Mouse (Mus musculus): ENCODE data around the gene Nup93. TPM values are rescaled to one million over a fixed set of nuclear protein-coding genes. Genes with fewer than 3 reads are reported as not detected.

Gene Nup93
- polyA plus RNA-seq, 1 experiment from 2014 or later: 118 TPM

DNA sequence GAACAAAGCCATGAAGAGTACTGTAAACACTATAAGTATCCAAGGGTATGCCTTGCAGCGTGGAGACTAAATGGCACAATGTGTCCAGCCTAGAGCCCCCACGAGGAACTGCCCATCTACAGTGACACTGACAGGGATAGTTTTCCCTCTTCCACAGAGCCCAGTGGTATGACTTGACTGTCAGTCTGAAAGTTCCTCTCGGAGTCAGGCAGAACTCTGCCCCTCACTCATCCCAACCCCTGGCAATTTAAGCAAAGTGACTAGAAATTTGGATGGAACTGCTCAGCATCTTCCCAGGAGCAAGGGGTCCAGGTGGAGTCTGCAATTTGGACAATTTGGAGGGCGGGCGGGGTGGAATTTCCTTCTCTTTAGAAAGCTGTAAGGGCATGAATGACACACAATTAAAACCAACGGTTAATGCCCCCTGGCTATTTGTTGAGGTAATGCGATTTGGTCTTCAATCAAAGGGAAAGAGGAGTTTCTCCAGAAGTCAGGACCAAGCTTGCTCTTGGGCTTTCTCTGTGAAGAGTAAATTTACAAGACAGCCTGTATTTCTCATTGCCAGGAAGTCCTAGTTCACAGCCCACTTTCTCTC lies 39.6 kb upstream of the Nup93 start:
- no peak overlapping the region for H3K4me3 ChIP-seq (ENCODE audit: low read depth, low read length)
- H3K9me3 ChIP-seq (ENCODE audit: control insufficient read depth, low read length): no peaks in the 10 kb centered on the region
- no peak overlapping the region for H3K27ac ChIP-seq (ENCODE audit: low read depth, low read length)
- H3K4me1 ChIP-seq (ENCODE audit: control insufficient read depth, insufficient read depth, low read length): peaks cover 20% of the 10 kb centered on the region
- H3K27me3 ChIP-seq (ENCODE audit: control insufficient read depth, insufficient read depth, low read length): peaks cover 82% of the 10 kb centered on the region
- no peak for ATAC-seq (ENCODE audit: low FRiP score)
- H3K36me3 ChIP-seq (ENCODE audit: control insufficient read depth, insufficient read depth, low read length): no peaks in the 10 kb centered on the region
- no peak overlapping the region for H3K9ac ChIP-seq (ENCODE audit: low read length)
- H3K4me2 ChIP-seq: no peak overlapping the region
- WGBS: 26% methylated on average over 7 of the region's 7 CpGs
- peak; percentile 84 for DNase-seq (ENCODE audit: low spot score, missing footprints)

GRCm38 (mm10) chr8:94177716-94178390 lies 36.5 kb upstream of the Nup93 start:
- DNase-seq (ENCODE audit: low spot score, missing footprints) (peak; percentile 85), ATAC-seq (ENCODE audit: low FRiP score) (no peak)
- no peaks in the 10 kb centered on the region for H3K9me3 ChIP-seq (ENCODE audit: control insufficient read depth, low read length)
- H3K4me2 ChIP-seq: no peak overlapping the region
- no peaks in the 10 kb centered on the region for H3K36me3 ChIP-seq (ENCODE audit: control insufficient read depth, insufficient read depth, low read length)
- no peak overlapping the region for H3K4me3 ChIP-seq (ENCODE audit: low read depth, low read length)
- H3K27ac ChIP-seq (ENCODE audit: low read depth, low read length): no peak overlapping the region
- H3K9ac ChIP-seq (ENCODE audit: low read length): no peak overlapping the region
- 66% methylated on average over 7 of the region's 7 CpGs for WGBS
- peaks cover 73% of the 10 kb centered on the region for H3K27me3 ChIP-seq (ENCODE audit: control insufficient read depth, insufficient read depth, low read length)
- H3K4me1 ChIP-seq (ENCODE audit: control insufficient read depth, insufficient read depth, low read length): peaks cover 15% of the 10 kb centered on the region

DNA sequence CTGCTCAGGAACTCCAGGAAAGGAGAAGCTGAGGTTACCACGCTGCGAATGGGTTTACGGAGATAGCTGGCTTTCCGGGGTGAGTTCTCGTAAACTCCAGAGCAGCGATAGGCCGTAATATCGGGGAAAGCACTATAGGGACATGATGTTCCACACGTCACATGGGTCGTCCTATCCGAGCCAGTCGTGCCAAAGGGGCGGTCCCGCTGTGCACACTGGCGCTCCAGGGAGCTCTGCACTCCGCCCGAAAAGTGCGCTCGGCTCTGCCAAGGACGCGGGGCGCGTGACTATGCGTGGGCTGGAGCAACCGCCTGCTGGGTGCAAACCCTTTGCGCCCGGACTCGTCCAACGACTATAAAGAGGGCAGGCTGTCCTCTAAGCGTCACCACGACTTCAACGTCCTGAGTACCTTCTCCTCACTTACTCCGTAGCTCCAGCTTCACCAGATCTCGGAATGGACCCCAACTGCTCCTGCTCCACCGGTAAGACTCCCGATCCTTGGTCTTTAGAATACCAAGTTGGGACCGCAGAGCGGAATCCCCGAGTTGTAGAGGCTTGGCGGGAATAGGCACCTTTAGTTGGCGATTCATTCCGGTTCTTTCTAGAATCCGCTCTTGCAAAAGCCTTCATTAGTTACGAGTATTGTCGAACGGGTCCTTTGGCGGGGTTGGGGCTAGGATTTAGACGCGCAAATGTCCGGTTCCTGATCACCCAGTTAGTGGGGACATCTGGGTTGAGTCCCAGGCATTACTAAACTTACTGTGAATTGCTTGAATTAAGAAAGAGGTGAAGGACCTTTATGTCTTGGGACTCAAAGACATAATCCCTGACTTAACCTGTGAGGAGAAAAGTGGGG lies 35.3 kb upstream of the Nup93 start, which contains the start of gene Mt1:
TSS of gene Mt1 (plus strand) at position 226 of the 856 bp plus-strand sequence.
- Histone ChIP-seq H3K27me3 (ENCODE audit: control insufficient read depth, insufficient read depth, low read length) (peaks cover 74% of the 10 kb centered on the region), H3K9ac (ENCODE audit: low read length) (peak within 1 kb of the TSS; percentile 6; the same call in 1 of the 2 replicates), H3K9me3 (ENCODE audit: control insufficient read depth, low read length) (no peaks in the 10 kb centered on the region), H3K4me3 (ENCODE audit: low read depth, low read length) (peak within 1 kb of the TSS; percentile 30), H3K27ac (ENCODE audit: low read depth, low read length) (no peak within 1 kb of the TSS), H3K4me2 (peak within 1 kb of the TSS; percentile 59), H3K4me1 (ENCODE audit: control insufficient read depth, insufficient read depth, low read length) (peaks cover 15% of the 10 kb centered on the region), H3K36me3 (ENCODE audit: control insufficient read depth, insufficient read depth, low read length) (no peaks in the 10 kb centered on the region)
- ATAC-seq (ENCODE audit: low FRiP score) (peak; percentile 77), DNase-seq (ENCODE audit: low spot score, missing footprints) (peak; percentile 97)
- WGBS: under 1% methylated on average over 50 of the region's 50 CpGs

DNA sequence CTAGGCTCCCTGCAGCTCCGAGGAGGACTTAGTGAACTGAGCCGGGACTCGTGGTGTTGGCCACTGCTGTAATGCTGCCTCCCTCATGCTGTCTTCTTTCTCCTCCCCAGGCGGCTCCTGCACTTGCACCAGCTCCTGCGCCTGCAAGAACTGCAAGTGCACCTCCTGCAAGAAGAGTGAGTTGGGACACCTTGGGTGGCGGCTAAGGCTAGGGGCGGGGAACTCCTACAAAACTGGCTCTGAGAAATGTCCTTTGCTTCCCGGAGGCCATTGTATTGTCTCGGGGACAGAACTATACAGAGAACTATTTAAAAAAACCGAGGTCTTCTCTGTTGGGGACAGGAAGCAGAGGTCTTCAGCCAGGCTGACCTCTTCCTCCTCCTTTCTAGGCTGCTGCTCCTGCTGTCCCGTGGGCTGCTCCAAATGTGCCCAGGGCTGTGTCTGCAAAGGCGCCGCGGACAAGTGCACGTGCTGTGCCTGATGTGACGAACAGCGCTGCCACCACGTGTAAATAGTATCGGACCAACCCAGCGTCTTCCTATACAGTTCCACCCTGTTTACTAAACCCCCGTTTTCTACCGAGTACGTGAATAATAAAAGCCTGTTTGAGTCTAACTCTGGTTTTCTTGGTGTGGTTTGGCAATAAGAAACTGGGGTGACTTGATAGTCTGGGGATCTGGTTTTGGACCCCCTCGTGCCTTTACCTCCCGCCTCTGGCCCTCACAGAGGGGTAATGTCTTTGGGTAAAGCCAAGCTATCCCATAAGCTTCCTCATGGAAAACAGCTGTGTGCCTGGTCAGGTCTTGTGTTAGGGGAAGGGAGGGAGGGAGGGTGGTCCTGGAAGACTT lies 34.4 kb upstream of the Nup93 start:
- DNase-seq (ENCODE audit: low spot score, missing footprints) (peak; percentile 95), ATAC-seq (ENCODE audit: low FRiP score) (no peak)
- H3K4me1 ChIP-seq (ENCODE audit: control insufficient read depth, insufficient read depth, low read length): peaks cover 15% of the 10 kb centered on the region
- no peaks in the 10 kb centered on the region for H3K36me3 ChIP-seq (ENCODE audit: control insufficient read depth, insufficient read depth, low read length)
- H3K4me2 ChIP-seq: peak overlapping the region; percentile 59
- H3K9me3 ChIP-seq (ENCODE audit: control insufficient read depth, low read length): no peaks in the 10 kb centered on the region
- 5% methylated on average over 25 of the region's 25 CpGs for WGBS
- no peak overlapping the region; the same call in 1 of the 2 replicates for H3K9ac ChIP-seq (ENCODE audit: low read length)
- peak overlapping the region; percentile 30 for H3K4me3 ChIP-seq (ENCODE audit: low read depth, low read length)
- H3K27ac ChIP-seq (ENCODE audit: low read depth, low read length): no peak overlapping the region
- peaks cover 74% of the 10 kb centered on the region for H3K27me3 ChIP-seq (ENCODE audit: control insufficient read depth, insufficient read depth, low read length)

GRCm38 (mm10) chr8:94180561-94180908 lies 33.8 kb upstream of the Nup93 start:
- Histone ChIP-seq H3K4me1 (ENCODE audit: control insufficient read depth, insufficient read depth, low read length) (peaks cover 15% of the 10 kb centered on the region), H3K27me3 (ENCODE audit: control insufficient read depth, insufficient read depth, low read length) (peaks cover 74% of the 10 kb centered on the region), H3K36me3 (ENCODE audit: control insufficient read depth, insufficient read depth, low read length) (no peaks in the 10 kb centered on the region), H3K27ac (ENCODE audit: low read depth, low read length) (no peak overlapping the region), H3K9me3 (ENCODE audit: control insufficient read depth, low read length) (no peaks in the 10 kb centered on the region), H3K9ac (ENCODE audit: low read length) (no peak overlapping the region), H3K4me2 (no peak overlapping the region), H3K4me3 (ENCODE audit: low read depth, low read length) (no peak overlapping the region)
- ATAC-seq (ENCODE audit: low FRiP score) (no peak), DNase-seq (ENCODE audit: low spot score, missing footprints) (no peak)
- 72% methylated on average over 1 of the region's 1 CpGs for WGBS

GRCm38 (mm10) chr8:94182055-94182929 lies 32.1 kb upstream of the Nup93 start:
- WGBS: 69% methylated on average over 13 of the region's 13 CpGs
- H3K4me2 ChIP-seq: peak overlapping the region; percentile 34; the same call in 1 of the 2 replicates
- no peak overlapping the region for H3K9ac ChIP-seq (ENCODE audit: low read length)
- no peak for ATAC-seq (ENCODE audit: low FRiP score)
- no peaks in the 10 kb centered on the region for H3K9me3 ChIP-seq (ENCODE audit: control insufficient read depth, low read length)
- H3K27ac ChIP-seq (ENCODE audit: low read depth, low read length): no peak overlapping the region
- H3K4me3 ChIP-seq (ENCODE audit: low read depth, low read length): no peak overlapping the region
- H3K4me1 ChIP-seq (ENCODE audit: control insufficient read depth, insufficient read depth, low read length): peaks cover 15% of the 10 kb centered on the region
- H3K27me3 ChIP-seq (ENCODE audit: control insufficient read depth, insufficient read depth, low read length): peaks cover 80% of the 10 kb centered on the region
- no peaks in the 10 kb centered on the region for H3K36me3 ChIP-seq (ENCODE audit: control insufficient read depth, insufficient read depth, low read length)
- peak; percentile 84 for DNase-seq (ENCODE audit: low spot score, missing footprints)

GRCm38 (mm10) chr8:94183117-94183516 lies 31.2 kb upstream of the Nup93 start:
- ATAC-seq (ENCODE audit: low FRiP score) (peak; percentile 57), DNase-seq (ENCODE audit: low spot score, missing footprints) (peak; percentile 94)
- H3K4me2 ChIP-seq: peak overlapping the region; percentile 34
- H3K9me3 ChIP-seq (ENCODE audit: control insufficient read depth, low read length): no peaks in the 10 kb centered on the region
- peak overlapping the region; percentile 15 for H3K4me3 ChIP-seq (ENCODE audit: low read depth, low read length)
- no peaks in the 10 kb centered on the region for H3K36me3 ChIP-seq (ENCODE audit: control insufficient read depth, insufficient read depth, low read length)
- peaks cover 78% of the 10 kb centered on the region for H3K27me3 ChIP-seq (ENCODE audit: control insufficient read depth, insufficient read depth, low read length)
- peaks cover 15% of the 10 kb centered on the region for H3K4me1 ChIP-seq (ENCODE audit: control insufficient read depth, insufficient read depth, low read length)
- no peak overlapping the region for H3K9ac ChIP-seq (ENCODE audit: low read length)
- H3K27ac ChIP-seq (ENCODE audit: low read depth, low read length): no peak overlapping the region
- WGBS: under 1% methylated on average over 16 of the region's 16 CpGs

- no peaks in the 10 kb centered on the region for H3K9me3 ChIP-seq (ENCODE audit: control insufficient read depth, low read length)
- ATAC-seq (ENCODE audit: low FRiP score): no peak
- no peak overlapping the region for H3K4me2 ChIP-seq
- WGBS: 20% methylated on average over 12 of the region's 12 CpGs
- no peak overlapping the region for H3K27ac ChIP-seq (ENCODE audit: low read depth, low read length)
- DNase-seq (ENCODE audit: low spot score, missing footprints): peak; percentile 90
- H3K4me1 ChIP-seq (ENCODE audit: control insufficient read depth, insufficient read depth, low read length): peaks cover 12% of the 10 kb centered on the region
- no peaks in the 10 kb centered on the region for H3K36me3 ChIP-seq (ENCODE audit: control insufficient read depth, insufficient read depth, low read length)
- peaks cover 68% of the 10 kb centered on the region for H3K27me3 ChIP-seq (ENCODE audit: control insufficient read depth, insufficient read depth, low read length)
- no peak overlapping the region for H3K9ac ChIP-seq (ENCODE audit: low read length)
- no peak overlapping the region for H3K4me3 ChIP-seq (ENCODE audit: low read depth, low read length)
Measured at GRCm38 (mm10) chr8:94184357-94184843, 30.0 kb upstream of the Nup93 start.
